Mouse (Mus musculus) brain, embryonic 14.5 days (tissue): ENCODE measurements at regions not wholly inside any gene's neighbourhood (a gene's known extent, or its start where the extent isn't known, plus 50 kb on each side); places are given as distances from the start of the nearest gene placed in this dataset.

ENCODE experiments used
- DNase-seq: peaks from one replicate; pipeline ENCODE4 v3.0.0-alpha.2; 2011; ENCODE audit warnings: low read depth
- CTCF ChIP-seq: fragments of 200-500 bp; IDR thresholded peaks from 2 replicates; pipeline ENCODE4 v1.5.1; 2012; ENCODE audit warnings: inconsistent platforms, mild to moderate bottlenecking, moderate library complexity, borderline replicate concordance; ENCODE audit not compliant: insufficient read depth, insufficient read length; ENCODE audit errors: extremely low read depth
- POLR2A ChIP-seq: fragments of 200-500 bp; IDR thresholded peaks from 2 replicates; pipeline ENCODE4 v1.6.1; 2012; ENCODE audit warnings: mild to moderate bottlenecking, inconsistent platforms, borderline replicate concordance; ENCODE audit not compliant: poor library complexity, insufficient read depth, insufficient read length, severe bottlenecking; ENCODE audit errors: extremely low read depth

DNA sequence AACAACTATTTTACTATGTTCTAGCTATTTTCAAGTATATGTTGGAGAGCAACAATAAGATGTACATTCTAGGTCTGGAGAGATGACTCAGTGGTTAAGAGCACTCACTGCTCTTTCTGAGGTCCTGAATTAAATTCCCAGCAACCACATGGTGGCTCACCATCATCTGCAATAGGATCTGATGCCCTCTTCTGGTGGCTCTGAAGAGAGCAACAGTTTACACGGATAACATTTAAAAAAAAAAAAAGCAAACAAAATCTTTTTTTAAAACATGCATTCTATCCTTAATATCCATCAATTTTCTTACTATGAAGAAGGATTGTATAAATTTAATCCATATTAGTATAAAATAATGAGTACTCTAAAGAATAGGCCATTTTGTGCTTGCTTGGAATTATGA lies 204.7 kb upstream of the Cxadr start:
- TF ChIP-seq POLR2A (no peak), CTCF (no peak)
- DNase-seq: no peak

GRCm38 (mm10) chr16:78090155-78090554 lies 211.1 kb upstream of the Cxadr start:
- TF ChIP-seq CTCF (no peak), POLR2A (no peak)
- DNase-seq: no peak

DNA sequence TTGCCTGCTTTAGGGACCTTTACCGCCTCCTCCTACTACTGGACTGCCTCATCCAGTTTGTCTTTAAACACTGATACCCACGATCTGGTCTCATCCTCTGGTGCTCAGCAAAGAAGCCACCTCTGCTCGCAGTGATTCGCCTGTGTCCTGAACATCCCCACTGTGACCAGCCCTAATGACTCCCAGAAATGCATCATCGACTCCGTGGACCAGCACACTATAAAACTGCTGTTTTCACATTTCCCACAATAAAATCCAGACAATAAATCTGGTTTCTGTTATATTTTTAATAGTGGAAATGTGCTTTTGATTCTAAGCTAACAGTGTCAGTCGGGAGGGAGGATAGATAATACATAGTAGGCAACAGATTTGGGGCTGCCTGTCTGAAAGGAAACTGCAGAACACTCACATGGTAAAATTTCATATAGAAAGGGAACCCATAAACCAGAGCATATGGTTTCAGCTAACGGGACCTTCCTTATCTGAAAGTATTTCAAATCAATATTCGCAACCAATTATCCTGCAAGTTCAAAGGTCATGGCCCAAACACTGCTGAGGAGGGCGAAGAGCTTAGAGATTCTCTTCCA lies 233.7 kb upstream of the Cxadr start:
- no peak for DNase-seq
- TF ChIP-seq POLR2A (no peak), CTCF (no peak)

DNA sequence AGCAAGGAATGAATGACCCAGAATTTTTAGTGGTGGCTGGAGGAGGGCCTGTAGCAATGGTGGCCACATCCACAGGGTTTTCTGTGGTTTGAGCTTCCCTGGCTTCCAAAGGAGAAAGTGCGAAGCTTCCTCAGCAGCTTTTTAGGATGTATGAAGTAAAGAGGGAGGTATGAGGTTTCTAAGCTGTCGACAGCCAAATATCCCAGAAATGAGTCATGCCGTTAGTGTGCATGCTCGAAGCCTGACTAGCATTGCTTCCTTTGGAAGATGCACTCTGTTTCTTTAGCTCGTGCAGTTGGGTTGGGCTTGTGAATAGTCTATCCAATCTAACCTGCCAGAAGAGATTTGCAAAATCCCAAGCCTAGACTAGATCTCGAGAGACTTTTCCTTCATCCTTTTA lies 240.8 kb upstream of the Cxadr start:
- DNase-seq: no peak
- no peak for TF ChIP-seq POLR2A
- no peak for TF ChIP-seq CTCF

DNA sequence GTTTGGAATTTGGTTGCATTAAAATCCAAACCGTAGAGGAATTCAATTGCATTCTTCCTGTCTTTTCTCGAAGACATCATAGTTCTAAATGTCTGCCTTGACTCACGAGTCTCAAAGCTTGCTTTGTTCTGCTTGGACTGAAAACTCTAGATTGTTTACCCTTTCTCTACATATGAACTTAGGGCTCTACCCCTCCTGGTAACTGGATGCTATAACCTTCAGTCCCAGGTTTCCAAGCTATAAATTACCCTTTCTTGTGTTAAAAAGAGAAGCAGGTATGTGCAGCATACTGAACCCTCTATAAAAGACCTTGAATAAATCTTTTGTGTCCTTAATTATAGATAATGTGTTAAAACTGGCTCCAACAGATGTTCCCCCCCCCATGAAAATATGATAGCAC lies 243.7 kb upstream of the Cxadr start:
- DNase-seq: no peak
- no peak for TF ChIP-seq CTCF
- no peak for TF ChIP-seq POLR2A

DNA sequence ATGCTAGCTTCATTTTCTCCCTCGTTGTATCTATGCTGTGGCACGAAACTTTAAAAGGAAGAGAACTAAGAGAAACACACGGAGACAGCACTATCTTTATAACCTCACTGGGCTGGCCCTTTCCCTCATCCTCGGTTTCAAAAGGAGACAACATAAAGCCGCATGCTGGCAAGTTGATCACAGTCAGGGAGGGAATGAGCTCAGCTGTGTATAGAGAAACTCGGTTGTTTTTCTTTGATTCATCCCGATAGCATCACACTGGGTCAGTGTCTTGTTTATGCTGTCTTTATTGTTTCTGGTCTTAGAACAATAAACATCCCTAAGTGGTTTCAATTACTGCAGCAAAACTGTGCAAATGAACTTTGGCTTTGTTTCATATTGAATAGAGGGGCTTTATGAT lies 249.2 kb upstream of the Cxadr start:
- peak; percentile 49 for DNase-seq

DNA sequence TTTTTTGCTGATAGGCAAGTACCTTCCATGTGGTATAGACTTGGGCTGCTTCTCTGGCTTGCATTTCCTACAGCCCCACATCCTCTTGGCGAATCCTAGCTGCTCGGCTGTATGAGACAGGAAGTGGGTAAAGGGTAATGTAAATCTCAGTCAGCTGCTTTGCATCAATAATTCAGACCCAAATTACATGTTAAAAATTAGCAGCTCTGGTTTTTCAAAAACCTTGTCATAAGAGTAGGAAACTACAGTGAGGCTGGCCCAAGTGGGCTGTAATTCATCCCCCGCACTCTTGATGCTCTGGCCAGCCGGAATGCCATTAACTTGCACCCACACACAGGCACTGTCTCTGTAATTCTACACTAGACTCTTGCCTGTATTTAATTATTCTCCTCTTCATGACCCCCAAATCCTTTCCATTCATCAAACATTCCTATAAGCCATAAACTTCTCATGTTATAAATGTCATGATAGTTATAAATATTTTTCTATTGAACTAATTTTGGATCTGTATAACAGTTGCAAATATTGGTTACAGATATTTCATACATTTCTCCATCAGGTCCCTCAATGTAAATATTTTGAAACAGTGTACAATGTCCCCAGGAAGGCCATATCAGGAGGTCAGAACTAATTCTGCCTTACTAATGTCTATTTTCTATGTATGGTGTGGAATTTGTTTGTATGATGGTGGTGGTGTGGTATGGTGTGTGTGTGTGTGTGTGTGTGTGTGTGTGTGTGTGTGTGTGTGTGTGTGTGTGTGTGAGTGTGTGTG lies 261.0 kb upstream of the Cxadr start:
- no peak for DNase-seq
- TF ChIP-seq POLR2A: no peak
- no peak for TF ChIP-seq CTCF

More for the DNA sequence above, 249.2 kb upstream of the Cxadr start:
- TF ChIP-seq CTCF (no peak), POLR2A (no peak)

DNA sequence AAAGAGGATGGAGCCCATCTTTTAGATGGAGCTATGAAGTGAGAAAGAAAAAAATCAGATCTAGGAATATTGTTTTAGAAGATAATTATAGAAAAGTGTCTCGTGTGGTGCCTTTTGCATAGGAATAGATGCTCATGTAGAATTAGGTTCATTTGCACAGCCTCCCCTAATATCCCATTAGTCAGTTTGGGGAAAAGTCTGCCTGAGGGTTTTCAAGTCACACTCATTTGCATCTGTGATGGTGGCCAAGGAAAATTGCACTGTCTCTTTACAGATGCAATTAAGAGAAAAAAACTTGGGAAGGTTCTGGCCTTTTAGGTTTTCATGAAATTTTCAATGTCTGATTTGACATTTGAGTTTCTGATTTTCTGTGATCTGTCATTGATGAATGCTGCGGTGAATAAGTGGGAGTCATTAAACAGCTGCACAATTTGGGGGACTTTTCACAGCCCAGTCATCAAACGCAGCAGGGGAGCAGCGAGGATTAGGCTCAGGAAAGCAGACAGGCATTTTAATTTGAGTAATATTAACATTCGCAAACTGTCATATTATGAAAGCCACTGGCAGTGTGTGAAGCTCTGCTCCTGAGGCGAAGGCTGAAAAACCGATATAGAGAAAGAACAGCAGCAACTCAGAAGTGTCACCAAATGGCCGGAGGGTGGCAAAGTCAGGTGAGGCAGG lies 281.5 kb upstream of the Cxadr start:
- TF ChIP-seq POLR2A: no peak
- TF ChIP-seq CTCF: no peak
- peak; percentile 92 for DNase-seq

- DNase-seq: peak; percentile 20
- no peak for TF ChIP-seq POLR2A
- no peak for TF ChIP-seq CTCF
Measured at GRCm38 (mm10) chr16:78015401-78015800, 285.9 kb upstream of the Cxadr start.

DNA sequence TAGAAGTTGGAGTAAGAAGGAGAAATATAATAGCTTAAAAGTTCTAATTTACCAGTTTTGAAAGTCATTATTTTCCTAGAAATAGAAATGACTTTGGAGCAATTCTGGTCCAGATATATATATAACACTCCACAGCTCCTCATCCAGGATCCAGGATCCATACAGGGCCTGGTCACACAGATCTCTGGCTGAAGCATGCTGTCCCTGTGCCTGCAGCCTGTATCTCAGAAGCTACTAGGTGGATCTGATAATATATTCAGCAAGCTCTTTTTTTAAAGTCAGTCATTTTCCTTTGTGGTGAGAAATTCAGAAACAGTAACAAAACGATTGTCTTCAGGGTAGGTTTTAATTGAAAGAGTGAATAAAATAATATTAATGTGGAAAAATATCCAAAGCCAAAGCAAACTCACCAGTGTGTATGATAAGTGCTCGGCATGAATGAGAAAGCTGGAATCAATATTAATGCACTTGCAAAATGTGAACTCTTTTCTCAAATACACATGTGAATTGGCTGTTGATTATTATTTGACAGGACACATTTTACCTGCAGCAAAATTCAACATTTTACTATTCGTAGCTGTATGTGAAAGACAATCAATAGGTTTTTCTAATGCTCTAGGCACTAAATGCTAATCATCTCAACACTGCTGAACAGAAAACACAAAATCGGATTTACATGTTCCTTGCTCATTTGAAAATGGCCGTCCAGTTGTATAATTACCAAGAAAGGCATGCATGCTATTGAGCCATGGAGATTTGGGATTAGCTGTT lies 288.1 kb upstream of the Cxadr start:
- TF ChIP-seq CTCF (no peak), POLR2A (no peak)
- peak; percentile 52 for DNase-seq

DNA sequence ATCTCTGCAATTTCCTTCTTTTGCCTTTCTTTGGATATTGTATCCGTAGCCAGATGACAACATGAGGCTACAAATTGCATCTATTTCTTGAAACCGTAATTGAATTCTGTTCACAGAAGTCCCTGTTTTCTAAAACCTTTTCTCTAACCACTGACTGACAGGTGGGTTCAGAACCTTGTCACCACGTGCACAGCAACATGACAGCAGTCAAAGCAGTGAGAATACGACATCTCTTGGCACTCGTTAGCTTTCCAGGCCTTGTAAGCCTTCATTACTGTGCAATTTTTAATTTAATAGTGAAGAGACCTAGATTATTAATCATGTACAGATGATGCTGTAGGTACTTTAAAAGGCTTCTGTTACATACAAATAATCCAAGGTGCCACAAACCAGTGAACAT lies 297.3 kb upstream of the Cxadr start:
- DNase-seq: peak; percentile 77
- TF ChIP-seq POLR2A (no peak), CTCF (no peak)

DNA sequence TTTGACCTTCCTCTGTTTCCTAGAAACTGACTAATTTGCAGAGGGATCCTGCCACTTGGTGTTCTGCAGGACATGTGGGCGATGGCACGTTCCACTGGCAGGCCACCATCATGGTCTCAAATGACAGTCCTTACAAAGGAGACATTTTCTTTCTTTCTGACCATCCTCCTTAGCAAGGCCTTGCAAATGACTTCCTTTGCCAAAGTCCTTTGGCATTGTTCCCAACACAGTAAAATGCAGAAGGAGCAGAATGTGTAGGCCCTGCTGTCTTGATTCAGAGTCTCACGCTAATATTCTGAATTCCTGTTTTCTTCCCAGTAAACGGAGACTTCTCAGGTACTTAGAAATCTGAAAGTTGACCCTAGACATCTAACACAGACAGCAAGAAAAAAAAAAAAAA lies 308.3 kb upstream of the Cxadr start:
- peak; percentile 58 for DNase-seq
- TF ChIP-seq CTCF (no peak), POLR2A (no peak)
